Mouse (Mus musculus) neural tube, embryonic 11.5 days (tissue): ENCODE data around the gene Git2. TPM values are rescaled to one million over a fixed set of nuclear protein-coding genes. Genes with fewer than 3 reads are reported as not detected.

Source experiments
- ATAC-seq: fragments of 200-750 bp; cut with Nextera tagmentation; 2 replicates; pipeline ENCODE4 v1.8.0; 2017; ENCODE audit warnings: moderate number of reproducible peaks, mild to moderate bottlenecking, moderate TSS enrichment, moderate library complexity; ENCODE audit not compliant: insufficient read depth, low FRiP score, low TSS enrichment
- DNase-seq: peaks from one replicate; pipeline ENCODE4 v3.0.0-alpha.2; 2015; ENCODE audit warnings: low spot score
- H3K27ac ChIP-seq: fragments of 300-500 bp; sonication (generic); 2 replicates; pipeline ENCODE4 v1.5.1; 2014; ENCODE audit warnings: low read depth, mild to moderate bottlenecking, low read length
- H3K27me3 ChIP-seq: fragments of 300-500 bp; sonication (generic); 2 replicates; pipeline ENCODE4 v1.6.1; 2014; ENCODE audit warnings: mild to moderate bottlenecking, low read length, mixed read lengths; ENCODE audit not compliant: control insufficient read depth, insufficient read depth
- H3K36me3 ChIP-seq: fragments of 300-500 bp; sonication (generic); 2 replicates; pipeline ENCODE4 v1.6.1; 2014; ENCODE audit warnings: mild to moderate bottlenecking, low read length, moderate library complexity, mixed read lengths; ENCODE audit not compliant: control insufficient read depth, insufficient read depth
- H3K4me1 ChIP-seq: fragments of 300-500 bp; sonication (generic); 2 replicates; pipeline ENCODE4 v1.6.1; 2014; ENCODE audit warnings: low read length, mixed read lengths; ENCODE audit not compliant: control insufficient read depth, insufficient read depth
- H3K4me2 ChIP-seq: fragments of 300-500 bp; sonication (generic); 2 replicates; pipeline ENCODE4 v1.6.1; 2014; ENCODE audit warnings: low read depth, mild to moderate bottlenecking, moderate library complexity
- H3K4me3 ChIP-seq: fragments of 300-500 bp; sonication (generic); 2 replicates; pipeline ENCODE4 v1.5.1; 2014; ENCODE audit warnings: low read depth, low read length
- H3K9ac ChIP-seq: fragments of 300-500 bp; sonication (generic); 2 replicates; pipeline ENCODE4 v1.6.1; 2014; ENCODE audit warnings: mild to moderate bottlenecking, low read length
- H3K9me3 ChIP-seq: fragments of 300-500 bp; sonication (generic); 2 replicates; pipeline ENCODE4 v1.6.1; 2016; ENCODE audit warnings: low read length; ENCODE audit not compliant: control insufficient read depth
- WGBS: fragments of 180-500 bp; shearing (Covaris S2); extraction: QIAGEN DNeasy Blood & Tissue Kit; methylation state at CpG from one replicate; pipeline ENCODE4 v1.1.7; 2014; 5-methylcytosine and 5-hydroxymethylcytosine counted together
- polyA plus RNA-seq: library from polyadenylated mRNA; unstranded; fragments of >200 nt; fragmentation: Nextera tagmentation; extraction: Ambion mirVana; gene quantifications from 2 replicates; pipeline ENCODE4 v1.2.1, GENCODE M21; 2014

Gene Git2
- 35.1 and 46.9 TPM in 2 replicates for polyA plus RNA-seq

- ATAC-seq = no peak
Measured at GRCm38 (mm10) chr5:114775056-114775979, at the start of gene Git2. Gene Git2, minus strand, starts transcription at chr5:114775517.

GRCm38 (mm10) chr5:114824197-114824596 lies 48.9 kb upstream of the Git2 start:
- ATAC-seq (peak; percentile 36; the same call in 1 of the 2 replicates), DNase-seq (peak; percentile 68)
- no peaks in the 10 kb centered on the region for H3K36me3 ChIP-seq
- no peak overlapping the region for H3K27ac ChIP-seq
- H3K4me2 ChIP-seq = no peak overlapping the region
- no peak overlapping the region for H3K9ac ChIP-seq
- 19% methylated on average over 9 of the region's 9 CpGs for WGBS
- H3K9me3 ChIP-seq = no peaks in the 10 kb centered on the region; the same call in 1 of the 2 replicates
- H3K27me3 ChIP-seq = no peaks in the 10 kb centered on the region
- H3K4me3 ChIP-seq = no peak overlapping the region
- H3K4me1 ChIP-seq = 0 out of 2 replicates have a peak, but pooled peaks cover 2% of the 10 kb centered on the region

More at GRCm38 (mm10) chr5:114775056-114775979, at the start of gene Git2:
- Histone ChIP-seq H3K4me2 (peak within 1 kb of the TSS; percentile 87), H3K4me1 (peaks cover 22% of the 10 kb centered on the region), H3K9me3 (no peaks in the 10 kb centered on the region), H3K36me3 (no peaks in the 10 kb centered on the region), H3K27ac (peak within 1 kb of the TSS; percentile 88), H3K4me3 (peak within 1 kb of the TSS; percentile 99), H3K27me3 (no peaks in the 10 kb centered on the region), H3K9ac (peak within 1 kb of the TSS; percentile 93)
- WGBS = under 1% methylated on average over 51 of the region's 63 CpGs
- DNase-seq = peak; percentile 27

GRCm38 (mm10) chr5:114822796-114823688 lies 47.7 kb upstream of the Git2 start, which contains the start of gene 1500011B03Rik:
Gene 1500011B03Rik, minus strand, starts transcription at chr5:114823468.
- Histone ChIP-seq H3K36me3 (no peaks in the 10 kb centered on the region), H3K4me3 (peak within 1 kb of the TSS; percentile 76), H3K27me3 (no peaks in the 10 kb centered on the region), H3K4me2 (peak within 1 kb of the TSS; percentile 54), H3K27ac (peak within 1 kb of the TSS; percentile 74), H3K9ac (peak within 1 kb of the TSS; percentile 71), H3K4me1 (0 out of 2 replicates have a peak, but pooled peaks cover 2% of the 10 kb centered on the region), H3K9me3 (no peaks in the 10 kb centered on the region; the same call in 1 of the 2 replicates)
- DNase-seq (peak; percentile 90), ATAC-seq (peak; percentile 82)
- 8% methylated on average over 49 of the region's 53 CpGs for WGBS

GRCm38 (mm10) chr5:114818124-114818523 lies 42.8 kb upstream of the Git2 start:
- WGBS = 80% methylated on average over 11 of the region's 11 CpGs
- Histone ChIP-seq H3K27me3 (no peaks in the 10 kb centered on the region), H3K4me2 (no peak overlapping the region), H3K4me3 (no peak overlapping the region), H3K9ac (no peak overlapping the region), H3K27ac (no peak overlapping the region), H3K36me3 (no peaks in the 10 kb centered on the region), H3K4me1 (no peaks in the 10 kb centered on the region), H3K9me3 (no peaks in the 10 kb centered on the region)
- ATAC-seq (no peak), DNase-seq (no peak)

GRCm38 (mm10) chr5:114816599-114816998 lies 41.3 kb upstream of the Git2 start:
- H3K9ac ChIP-seq = no peak overlapping the region
- no peak overlapping the region for H3K4me2 ChIP-seq
- DNase-seq (no peak), ATAC-seq (no peak)
- H3K4me3 ChIP-seq = no peak overlapping the region
- H3K36me3 ChIP-seq = no peaks in the 10 kb centered on the region
- no peak overlapping the region for H3K27ac ChIP-seq
- H3K27me3 ChIP-seq = no peaks in the 10 kb centered on the region
- peaks cover 2% of the 10 kb centered on the region; the same call in 1 of the 2 replicates for H3K4me1 ChIP-seq
- 72% methylated on average over 6 of the region's 6 CpGs for WGBS
- no peaks in the 10 kb centered on the region for H3K9me3 ChIP-seq

- ATAC-seq (peak; percentile 94), DNase-seq (peak; percentile 90)
- H3K9me3 ChIP-seq = no peaks in the 10 kb centered on the region
- H3K4me3 ChIP-seq = peak overlapping the region; percentile 90
- H3K4me2 ChIP-seq = peak overlapping the region; percentile 49
- no peaks in the 10 kb centered on the region for H3K36me3 ChIP-seq
- H3K4me1 ChIP-seq = peaks cover 2% of the 10 kb centered on the region; the same call in 1 of the 2 replicates
- H3K9ac ChIP-seq = peak overlapping the region; percentile 89
- no peaks in the 10 kb centered on the region for H3K27me3 ChIP-seq
- H3K27ac ChIP-seq = peak overlapping the region; percentile 86
- under 1% methylated on average over 42 of the region's 50 CpGs for WGBS
Measured at GRCm38 (mm10) chr5:114813525-114814181, 38.3 kb upstream of the Git2 start.

- no peaks in the 10 kb centered on the region for H3K9me3 ChIP-seq
- 94% methylated on average over 5 of the region's 5 CpGs for WGBS
- H3K4me3 ChIP-seq = no peak overlapping the region
- no peak overlapping the region for H3K4me2 ChIP-seq
- no peak for ATAC-seq
- peaks cover 5% of the 10 kb centered on the region; the same call in 1 of the 2 replicates for H3K36me3 ChIP-seq
- DNase-seq = no peak
- peaks cover 2% of the 10 kb centered on the region; the same call in 1 of the 2 replicates for H3K4me1 ChIP-seq
- H3K9ac ChIP-seq = no peak overlapping the region
- no peak overlapping the region for H3K27ac ChIP-seq
- H3K27me3 ChIP-seq = no peaks in the 10 kb centered on the region
Measured at GRCm38 (mm10) chr5:114809826-114810225, 34.5 kb upstream of the Git2 start.
